Mouse (Mus musculus): Measurements from ENCODE around the gene Ceacam10.

- no peak for TF ChIP-seq CTCF (IDR thresholded peaks at IDR 0.05; ENCODE audit: low read depth, low read length)
- TF ChIP-seq POLR2A (IDR thresholded peaks at IDR 0.05; ENCODE audit: borderline replicate concordance, low read depth, low read length), result no peak
Observed at GRCm38 (mm10) chr7:24735970-24736670, 40.9 kb upstream of the Ceacam10 start.

All from bone marrow macrophage, adult 2 months (primary cell).